Mouse (Mus musculus): ENCODE data around the gene Robo3. TPM values are rescaled to one million over a fixed set of nuclear protein-coding genes. Genes with fewer than 3 reads are reported as not detected.

Gene Robo3
- 1.4 and 2.3 TPM in 2 replicates for total RNA-seq (2017)

DNA sequence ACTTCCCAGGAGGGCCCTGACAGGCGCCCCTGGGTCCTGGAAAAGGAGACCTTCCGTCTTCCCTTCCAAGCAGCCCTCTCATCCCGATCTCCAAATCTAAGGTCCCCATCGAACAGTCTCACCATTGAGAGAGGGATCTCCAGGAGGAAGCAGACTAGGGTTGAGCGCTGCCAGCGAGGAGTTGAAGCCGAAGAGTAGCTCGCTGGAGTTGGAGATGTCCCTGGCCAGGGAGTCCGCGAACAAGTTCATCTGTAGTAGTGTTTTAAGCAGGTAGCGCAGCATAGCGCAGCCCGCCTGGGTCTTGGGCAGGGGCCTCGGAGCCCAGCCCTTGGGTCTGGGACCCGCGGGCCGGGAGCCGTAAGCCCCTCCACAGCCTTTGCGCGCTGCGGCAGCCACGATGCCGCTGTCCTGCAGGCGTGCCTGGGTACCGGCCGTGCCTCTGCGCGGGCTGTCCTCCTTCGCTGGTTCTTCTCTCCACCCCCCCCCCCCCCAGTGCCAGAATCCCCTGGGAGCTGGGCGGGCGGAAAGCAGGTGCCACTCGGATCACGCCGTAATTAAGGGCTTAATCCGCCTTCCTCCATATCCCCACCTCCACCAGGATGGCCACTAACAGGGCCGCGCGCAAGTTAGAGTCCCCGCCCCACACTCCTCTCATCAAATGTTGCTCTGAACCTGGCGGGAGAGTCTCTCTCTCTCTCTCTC, at the start of gene Robo3:
Gene Robo3, minus strand, starts transcription at position 527 of the 702 bp plus-strand sequence.
- no peak for ATAC-seq (replicated peaks in 1 of 2; ENCODE audit: insufficient read depth in 1 of 2, low FRiP score in 2 of 2, low TSS enrichment in 1 of 2, low read depth in 1 of 2, poor library complexity in 2 of 2, severe bottlenecking in 2 of 2)

- ATAC-seq (replicated peaks in 1 of 2; ENCODE audit: insufficient read depth in 1 of 2, low FRiP score in 2 of 2, low TSS enrichment in 1 of 2, low read depth in 1 of 2, poor library complexity in 2 of 2, severe bottlenecking in 2 of 2), result 0 out of 4 replicates have a peak, but pooled peaks of 1 of the 2 experiments have one; percentile 17
Measured at GRCm38 (mm10) chr9:37474923-37475322, 41.9 kb upstream of the Robo3 start.

- ATAC-seq (replicated peaks in 1 of 2; ENCODE audit: insufficient read depth in 1 of 2, low FRiP score in 2 of 2, low TSS enrichment in 1 of 2, low read depth in 1 of 2, poor library complexity in 2 of 2, severe bottlenecking in 2 of 2), result no peak
Measured at GRCm38 (mm10) chr9:37473611-37474125, 40.6 kb upstream of the Robo3 start.

DNA sequence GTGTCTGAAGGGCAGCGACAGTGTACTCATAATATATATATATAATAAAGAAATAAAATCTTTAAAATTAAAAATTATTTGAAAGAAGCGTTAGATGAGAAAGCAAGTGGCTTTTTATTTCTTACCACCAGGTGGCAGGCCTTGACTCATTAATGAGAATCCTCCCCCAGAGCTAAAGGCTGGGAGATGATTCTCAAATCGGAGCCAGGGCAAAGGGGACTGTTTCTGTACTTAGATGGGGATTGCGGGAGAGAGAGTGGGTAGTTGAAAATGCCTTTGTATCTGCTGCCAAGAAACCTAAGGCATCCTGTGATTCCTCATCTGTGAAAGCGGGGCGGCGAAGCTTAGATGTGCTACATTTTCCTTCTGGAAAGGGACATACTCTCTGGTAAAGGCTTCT, 29.7 kb upstream of the Robo3 start:
- ATAC-seq (replicated peaks in 1 of 2; ENCODE audit: insufficient read depth in 1 of 2, low FRiP score in 2 of 2, low TSS enrichment in 1 of 2, low read depth in 1 of 2, poor library complexity in 2 of 2, severe bottlenecking in 2 of 2), result peak in 1 of 2 experiments; percentile 46; a peak in 1 of 4 replicates

GRCm38 (mm10) chr9:37461571-37461970, 28.5 kb upstream of the Robo3 start:
- no peak for ATAC-seq (replicated peaks in 1 of 2; ENCODE audit: insufficient read depth in 1 of 2, low FRiP score in 2 of 2, low TSS enrichment in 1 of 2, low read depth in 1 of 2, poor library complexity in 2 of 2, severe bottlenecking in 2 of 2)

DNA sequence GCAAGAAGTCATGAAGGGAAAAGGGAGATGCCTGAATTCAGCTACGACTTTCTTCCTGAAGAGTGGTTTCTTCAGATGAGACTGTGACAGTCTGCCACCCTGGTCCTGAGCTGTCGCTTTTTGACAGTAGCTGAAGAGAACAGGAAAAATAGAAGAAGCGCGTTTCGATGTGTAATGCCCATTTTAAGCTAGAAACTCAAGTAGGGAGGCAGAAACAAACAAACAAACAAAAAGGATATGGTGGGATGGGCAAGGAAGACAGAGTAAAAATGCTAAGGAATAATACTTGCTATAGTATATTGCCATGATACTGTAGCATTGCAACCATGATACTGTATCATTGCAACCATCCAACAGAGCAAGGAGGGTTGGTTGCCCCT, 27.9 kb upstream of the Robo3 start:
- no peak for ATAC-seq (replicated peaks in 1 of 2; ENCODE audit: insufficient read depth in 1 of 2, low FRiP score in 2 of 2, low TSS enrichment in 1 of 2, low read depth in 1 of 2, poor library complexity in 2 of 2, severe bottlenecking in 2 of 2)

GRCm38 (mm10) chr9:37460043-37460960, 27.3 kb upstream of the Robo3 start:
- peak in 1 of 2 experiments; percentile 18; a peak in 2 of 4 replicates for ATAC-seq (replicated peaks in 1 of 2; ENCODE audit: insufficient read depth in 1 of 2, low FRiP score in 2 of 2, low TSS enrichment in 1 of 2, low read depth in 1 of 2, poor library complexity in 2 of 2, severe bottlenecking in 2 of 2)

DNA sequence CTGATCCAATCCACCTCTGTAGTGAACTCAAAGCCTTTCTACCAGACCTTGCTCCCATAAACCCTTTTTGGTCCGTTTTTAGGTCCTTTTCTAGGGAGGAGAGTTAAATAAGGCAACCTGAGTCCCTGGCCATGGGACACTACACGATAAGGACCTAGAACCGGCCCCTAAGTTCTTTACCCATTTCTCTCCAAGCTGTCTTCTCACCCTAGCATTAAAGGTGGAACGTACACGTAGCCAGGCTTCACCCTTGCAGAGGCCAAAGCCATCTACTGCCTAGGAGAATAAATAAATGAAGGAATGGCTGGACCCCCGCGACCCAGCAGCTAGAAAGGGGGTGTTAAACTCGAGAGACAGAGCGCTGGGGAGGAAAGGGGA, 26.6 kb upstream of the Robo3 start:
- ATAC-seq (replicated peaks in 1 of 2; ENCODE audit: insufficient read depth in 1 of 2, low FRiP score in 2 of 2, low TSS enrichment in 1 of 2, low read depth in 1 of 2, poor library complexity in 2 of 2, severe bottlenecking in 2 of 2), result no peak

GRCm38 (mm10) chr9:37457151-37457550, 24.1 kb upstream of the Robo3 start:
- ATAC-seq (replicated peaks in 1 of 2; ENCODE audit: insufficient read depth in 1 of 2, low FRiP score in 2 of 2, low TSS enrichment in 1 of 2, low read depth in 1 of 2, poor library complexity in 2 of 2, severe bottlenecking in 2 of 2), result no peak

- ATAC-seq (replicated peaks in 1 of 2; ENCODE audit: insufficient read depth in 1 of 2, low FRiP score in 2 of 2, low TSS enrichment in 1 of 2, low read depth in 1 of 2, poor library complexity in 2 of 2, severe bottlenecking in 2 of 2), result peak; percentile 67 to 69
Measured at GRCm38 (mm10) chr9:37456481-37456910, 23.4 kb upstream of the Robo3 start.

DNA sequence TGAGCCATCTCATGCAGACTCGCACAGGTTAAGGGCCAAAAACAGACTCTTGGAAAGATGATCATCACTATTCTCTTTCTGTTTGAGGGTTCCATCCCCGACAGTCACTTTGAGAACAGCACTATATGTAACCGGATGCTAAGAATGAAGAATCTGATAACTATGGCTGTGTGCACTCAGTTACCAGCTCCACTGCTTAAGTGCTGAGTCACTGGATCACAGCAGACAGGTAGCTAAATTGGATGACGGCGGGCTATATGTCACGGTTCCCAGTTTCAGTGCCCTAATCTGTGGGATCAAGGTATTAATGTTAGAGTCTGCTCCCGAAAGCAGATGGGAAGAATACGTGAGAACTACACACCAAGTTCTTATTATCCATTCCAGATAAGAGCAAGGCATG, 22.8 kb upstream of the Robo3 start:
- ATAC-seq (replicated peaks in 1 of 2; ENCODE audit: insufficient read depth in 1 of 2, low FRiP score in 2 of 2, low TSS enrichment in 1 of 2, low read depth in 1 of 2, poor library complexity in 2 of 2, severe bottlenecking in 2 of 2), result no peak

DNA sequence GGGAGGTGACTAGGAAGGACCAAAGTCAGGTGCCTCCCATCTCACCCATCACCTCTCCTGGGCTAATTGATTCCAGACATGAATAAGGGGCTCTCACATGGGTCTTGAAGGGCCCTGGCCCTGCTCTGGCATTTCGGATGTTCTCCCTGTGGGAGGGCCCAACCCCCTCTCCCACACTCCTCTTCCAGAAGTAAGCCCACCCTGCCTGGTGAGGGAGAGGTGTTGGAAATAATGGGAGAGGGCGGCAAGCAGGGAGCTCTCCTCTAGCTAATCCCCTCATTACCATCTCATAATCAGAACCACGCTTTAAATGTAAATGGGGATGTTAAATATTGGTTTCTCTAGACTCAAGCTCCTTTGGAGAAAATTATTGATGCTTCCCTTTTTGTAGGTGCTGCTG, 21.9 kb upstream of the Robo3 start:
- no peak for ATAC-seq (replicated peaks in 1 of 2; ENCODE audit: insufficient read depth in 1 of 2, low FRiP score in 2 of 2, low TSS enrichment in 1 of 2, low read depth in 1 of 2, poor library complexity in 2 of 2, severe bottlenecking in 2 of 2)

- no peak for ATAC-seq (replicated peaks in 1 of 2; ENCODE audit: insufficient read depth in 1 of 2, low FRiP score in 2 of 2, low TSS enrichment in 1 of 2, low read depth in 1 of 2, poor library complexity in 2 of 2, severe bottlenecking in 2 of 2)
Measured at GRCm38 (mm10) chr9:37454011-37454492, 21.0 kb upstream of the Robo3 start.

DNA sequence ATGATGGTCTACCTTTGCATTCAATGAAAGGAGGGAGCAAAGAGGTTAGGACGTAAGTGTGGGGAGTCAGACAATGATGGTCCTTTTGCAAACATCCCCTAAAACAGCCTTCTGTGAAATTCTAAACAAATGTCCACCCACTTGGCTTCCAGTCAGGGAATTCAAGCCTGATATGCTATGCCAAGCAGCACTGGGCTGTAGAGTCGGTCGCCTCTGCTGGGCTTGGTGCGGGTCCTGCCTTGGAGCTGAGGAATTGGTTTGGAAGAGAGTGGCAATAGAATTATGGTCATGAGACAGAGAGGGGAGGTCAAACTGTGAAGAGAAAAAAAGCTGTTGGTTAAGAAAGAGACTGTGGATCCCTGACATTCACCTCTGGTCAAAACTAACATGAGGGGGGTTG, 20.3 kb upstream of the Robo3 start:
- no peak for ATAC-seq (replicated peaks in 1 of 2; ENCODE audit: insufficient read depth in 1 of 2, low FRiP score in 2 of 2, low TSS enrichment in 1 of 2, low read depth in 1 of 2, poor library complexity in 2 of 2, severe bottlenecking in 2 of 2)

DNA sequence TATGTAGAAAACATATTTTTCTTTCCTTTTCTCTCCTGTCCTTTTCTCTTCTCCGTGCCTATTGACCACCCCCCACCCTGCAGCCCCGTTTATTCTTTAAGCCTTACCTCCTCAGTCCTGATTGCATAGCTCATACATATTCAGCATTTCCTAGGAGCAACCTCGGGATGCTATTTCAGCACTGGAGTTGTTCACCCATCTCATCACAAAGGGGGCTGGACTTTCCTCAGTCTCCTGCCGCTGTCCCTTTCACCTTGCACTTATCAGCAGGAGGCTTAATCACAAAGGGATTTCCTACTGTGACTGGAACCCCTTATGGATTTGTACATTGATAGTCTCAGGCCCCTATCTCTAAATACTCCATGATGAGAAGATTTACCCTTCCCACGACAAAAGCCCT, 19.4 kb upstream of the Robo3 start:
- no peak for ATAC-seq (replicated peaks in 1 of 2; ENCODE audit: insufficient read depth in 1 of 2, low FRiP score in 2 of 2, low TSS enrichment in 1 of 2, low read depth in 1 of 2, poor library complexity in 2 of 2, severe bottlenecking in 2 of 2)

- ATAC-seq (replicated peaks in 1 of 2; ENCODE audit: insufficient read depth in 1 of 2, low FRiP score in 2 of 2, low TSS enrichment in 1 of 2, low read depth in 1 of 2, poor library complexity in 2 of 2, severe bottlenecking in 2 of 2), result no peak
Measured at GRCm38 (mm10) chr9:37437772-37438735, 5.0 kb upstream of the Robo3 start.

DNA sequence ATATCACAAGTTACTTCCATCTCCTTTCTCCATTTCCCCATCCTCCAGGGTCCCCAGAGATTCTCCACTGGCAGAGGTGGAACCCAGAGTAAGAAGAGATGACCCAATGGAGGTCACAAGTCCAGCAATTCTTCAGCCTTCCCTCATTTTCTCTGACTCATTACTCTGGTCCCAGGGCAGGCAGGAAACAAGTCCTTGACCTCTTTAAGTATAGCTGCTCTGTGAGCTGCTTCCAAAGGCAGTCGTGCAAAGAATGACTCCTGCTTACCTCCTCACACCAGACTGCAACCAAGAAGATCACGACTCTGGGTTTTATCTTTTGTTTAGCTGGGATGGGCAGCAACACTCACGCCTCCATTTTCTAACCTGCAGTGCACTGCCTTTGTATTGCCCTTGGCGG, 2.6 kb upstream of the Robo3 start:
- no peak for ATAC-seq (replicated peaks in 1 of 2; ENCODE audit: insufficient read depth in 1 of 2, low FRiP score in 2 of 2, low TSS enrichment in 1 of 2, low read depth in 1 of 2, poor library complexity in 2 of 2, severe bottlenecking in 2 of 2)

All from hematopoietic stem cell, adult 5-6 weeks (primary cell).